Mouse (Mus musculus): ENCODE measurements around the gene Homer2. TPM values are rescaled to one million over a fixed set of nuclear protein-coding genes. Genes with fewer than 3 reads are reported as not detected.

Homer2 gene
- polyA plus RNA-seq, 1 experiment from 2014 or later = 121 TPM

DNA sequence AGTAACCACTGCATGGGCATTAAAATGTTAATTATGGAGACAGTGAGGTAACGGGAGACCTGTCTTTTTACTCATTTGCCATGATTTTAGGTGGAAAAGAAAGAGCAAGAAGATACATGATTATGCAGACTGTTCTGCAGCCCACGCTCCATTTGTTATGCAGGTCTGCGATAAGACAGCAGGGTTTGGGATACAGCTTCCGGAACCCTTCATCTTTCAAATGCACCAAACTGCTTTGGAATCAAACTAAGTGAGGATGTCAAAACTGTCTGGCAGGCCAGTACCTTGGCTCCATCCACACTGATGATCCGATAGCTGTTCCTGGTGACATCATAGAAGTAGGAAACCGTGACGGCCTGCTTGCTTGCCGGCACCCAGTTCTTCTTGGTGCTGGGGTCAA lies 58.1 kb downstream of the Homer2 start:
- no peak overlapping the region for H3K4me2 ChIP-seq
- peaks cover 64% of the 10 kb centered on the region for H3K4me1 ChIP-seq (replicated peaks)
- no peaks in the 10 kb centered on the region for H3K9me3 ChIP-seq (replicated peaks)
- peaks cover 4% of the 10 kb centered on the region; the same call in 1 of the 2 replicates for H3K36me3 ChIP-seq
- H3K9ac ChIP-seq = no peak overlapping the region
- H3K27me3 ChIP-seq (replicated peaks) = no peaks in the 10 kb centered on the region
- WGBS = 85% methylated on average over 8 of the region's 8 CpGs
- ATAC-seq (ENCODE audit: insufficient number of reproducible peaks, low FRiP score) = no peak
- no peak overlapping the region for H3K27ac ChIP-seq (ENCODE audit: poor library complexity, severe bottlenecking)
- no peak overlapping the region for H3K4me3 ChIP-seq

- Histone ChIP-seq H3K36me3 (peaks cover 4% of the 10 kb centered on the region; the same call in 1 of the 2 replicates), H3K27me3 (replicated peaks) (no peaks in the 10 kb centered on the region), H3K9me3 (replicated peaks) (no peaks in the 10 kb centered on the region), H3K4me1 (replicated peaks) (peaks cover 58% of the 10 kb centered on the region), H3K4me3 (no peak overlapping the region), H3K27ac (ENCODE audit: poor library complexity, severe bottlenecking) (no peak overlapping the region), H3K4me2 (no peak overlapping the region), H3K9ac (no peak overlapping the region)
- ATAC-seq (ENCODE audit: insufficient number of reproducible peaks, low FRiP score) = no peak
- 68% methylated on average over 5 of the region's 5 CpGs for WGBS
Measured at GRCm38 (mm10) chr7:81647959-81648358, 59.4 kb downstream of the Homer2 start.

DNA sequence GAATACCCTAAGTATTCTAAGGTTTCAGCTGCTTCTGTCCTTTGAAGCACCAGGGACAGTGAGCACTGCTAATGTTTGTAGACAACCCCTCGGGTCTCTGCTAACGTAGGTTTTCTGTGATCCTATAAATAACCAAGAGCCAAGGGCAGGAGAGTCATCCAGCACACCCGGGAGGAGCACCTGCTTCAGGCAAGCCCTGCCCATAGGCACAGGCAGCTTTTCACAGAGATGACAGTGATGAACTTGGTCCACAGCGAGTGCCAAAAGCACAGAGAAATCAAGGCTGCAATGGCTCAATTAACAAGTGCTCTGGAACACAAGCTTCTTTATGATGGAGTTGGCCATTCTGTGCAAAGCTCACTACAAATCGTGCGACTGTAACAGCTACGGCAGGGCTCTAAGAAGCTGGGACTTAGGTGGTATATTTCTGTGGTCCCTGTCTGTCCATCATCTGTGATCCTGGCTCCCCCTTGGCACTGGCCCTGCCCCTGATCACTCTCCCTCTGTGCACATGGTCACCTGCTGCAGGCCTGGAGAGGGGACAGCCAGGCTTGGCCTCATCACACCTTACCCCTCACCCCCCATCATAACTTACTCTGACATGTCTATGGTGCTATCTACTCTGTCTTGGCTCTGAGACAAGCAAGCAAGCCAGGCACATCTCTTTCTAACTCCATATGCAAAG lies 62.6 kb downstream of the Homer2 start:
- 58% methylated on average over 7 of the region's 7 CpGs for WGBS
- Histone ChIP-seq H3K36me3 (peaks cover 4% of the 10 kb centered on the region; the same call in 1 of the 2 replicates), H3K27me3 (replicated peaks) (no peaks in the 10 kb centered on the region), H3K4me1 (replicated peaks) (peaks cover 53% of the 10 kb centered on the region), H3K4me3 (no peak overlapping the region), H3K9ac (0 out of 2 replicates have a peak overlapping the region, but pooled peaks have one; percentile 18), H3K9me3 (replicated peaks) (no peaks in the 10 kb centered on the region), H3K27ac (ENCODE audit: poor library complexity, severe bottlenecking) (peak overlapping the region; percentile 76), H3K4me2 (no peak overlapping the region)
- ATAC-seq (ENCODE audit: insufficient number of reproducible peaks, low FRiP score) = no peak

DNA sequence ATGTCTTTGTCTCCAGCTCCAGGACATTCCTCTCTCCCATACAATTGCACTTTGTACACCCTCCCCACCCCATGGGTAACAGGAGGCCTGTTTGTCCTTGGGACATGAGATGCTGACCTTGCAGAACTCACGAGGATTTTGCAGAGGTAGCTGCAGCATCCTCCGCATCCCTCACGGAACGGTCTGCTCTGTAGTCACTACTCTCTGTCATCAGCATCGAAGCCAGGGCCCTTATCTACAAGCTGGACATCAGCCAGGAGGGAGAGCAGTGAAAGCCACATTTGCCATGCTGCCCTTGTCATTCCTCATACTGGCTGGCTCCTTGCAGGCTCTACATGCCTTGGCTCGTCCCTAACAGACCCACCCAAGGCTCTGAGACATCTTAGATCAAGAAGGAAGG lies 66.2 kb downstream of the Homer2 start:
- no peaks in the 10 kb centered on the region for H3K27me3 ChIP-seq (replicated peaks)
- H3K4me2 ChIP-seq = no peak overlapping the region
- H3K9ac ChIP-seq = no peak overlapping the region
- peak; percentile 65; the same call in 1 of the 2 replicates for ATAC-seq (ENCODE audit: insufficient number of reproducible peaks, low FRiP score)
- H3K4me3 ChIP-seq = no peak overlapping the region
- peak overlapping the region; percentile 52 for H3K27ac ChIP-seq (ENCODE audit: poor library complexity, severe bottlenecking)
- H3K9me3 ChIP-seq (replicated peaks) = no peaks in the 10 kb centered on the region
- WGBS = 26% methylated on average over 6 of the region's 6 CpGs
- 0 out of 2 replicates have a peak, but pooled peaks cover 2% of the 10 kb centered on the region for H3K36me3 ChIP-seq
- peaks cover 42% of the 10 kb centered on the region for H3K4me1 ChIP-seq (replicated peaks)

DNA sequence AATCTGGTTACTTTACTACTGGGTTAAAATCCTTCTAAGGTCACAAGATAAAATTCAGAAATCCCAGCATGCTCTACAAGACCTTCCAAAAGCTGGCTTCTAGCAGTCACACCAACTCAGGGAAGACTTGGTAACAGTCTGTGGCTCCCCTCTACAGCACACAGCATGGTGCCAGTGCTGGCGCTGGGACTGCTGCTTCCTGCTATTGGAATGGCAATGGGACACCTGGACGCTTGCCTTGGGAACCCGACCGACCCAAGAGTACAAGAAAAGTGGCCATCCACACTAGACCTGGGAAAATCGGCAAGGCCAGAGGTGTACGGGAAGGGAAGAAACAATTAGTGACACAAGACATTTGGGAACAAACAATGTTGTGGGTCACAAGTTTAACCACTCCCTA lies 74.7 kb downstream of the Homer2 start:
- H3K9me3 ChIP-seq (replicated peaks) = no peaks in the 10 kb centered on the region
- no peaks in the 10 kb centered on the region for H3K27me3 ChIP-seq (replicated peaks)
- H3K9ac ChIP-seq = no peak overlapping the region
- no peak overlapping the region for H3K27ac ChIP-seq (ENCODE audit: poor library complexity, severe bottlenecking)
- H3K36me3 ChIP-seq = peaks cover 27% of the 10 kb centered on the region
- H3K4me2 ChIP-seq = no peak overlapping the region
- H3K4me1 ChIP-seq (replicated peaks) = no peaks in the 10 kb centered on the region
- no peak overlapping the region for H3K4me3 ChIP-seq
- no peak for ATAC-seq (ENCODE audit: insufficient number of reproducible peaks, low FRiP score)
- 83% methylated on average over 6 of the region's 6 CpGs for WGBS

GRCm38 (mm10) chr7:81631261-81631660 lies 76.1 kb downstream of the Homer2 start:
- peaks cover 29% of the 10 kb centered on the region for H3K36me3 ChIP-seq
- no peak for ATAC-seq (ENCODE audit: insufficient number of reproducible peaks, low FRiP score)
- H3K4me1 ChIP-seq (replicated peaks) = no peaks in the 10 kb centered on the region
- WGBS = 89% methylated on average over 8 of the region's 8 CpGs
- no peaks in the 10 kb centered on the region for H3K27me3 ChIP-seq (replicated peaks)
- no peak overlapping the region for H3K4me3 ChIP-seq
- H3K27ac ChIP-seq (ENCODE audit: poor library complexity, severe bottlenecking) = no peak overlapping the region
- peaks cover 2% of the 10 kb centered on the region; the same call in 1 of the 2 replicates for H3K9me3 ChIP-seq (replicated peaks)
- H3K4me2 ChIP-seq = no peak overlapping the region
- H3K9ac ChIP-seq = no peak overlapping the region

DNA sequence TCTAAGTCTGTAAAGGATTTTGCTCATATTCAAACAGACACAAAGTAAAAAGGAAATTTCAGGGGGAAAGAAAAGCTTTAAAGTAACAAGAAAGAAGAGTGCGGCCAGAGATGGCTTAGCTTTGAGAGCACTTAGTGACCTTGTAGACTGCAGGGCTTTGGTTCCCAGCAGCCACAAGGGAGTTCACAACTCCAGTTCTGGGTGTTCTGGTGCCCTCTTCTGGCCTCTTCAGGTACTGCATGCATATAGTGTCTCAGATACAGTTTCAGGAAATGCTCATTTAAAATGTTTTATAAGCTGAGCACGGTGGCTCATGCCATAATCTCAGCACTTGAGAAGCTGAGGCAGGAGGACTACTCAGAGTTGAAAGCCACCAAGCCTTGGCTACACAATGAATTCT lies 80.9 kb downstream of the Homer2 start:
- H3K9me3 ChIP-seq (replicated peaks) = peaks cover 6% of the 10 kb centered on the region; the same call in 1 of the 2 replicates
- H3K4me3 ChIP-seq = no peak overlapping the region
- H3K27ac ChIP-seq (ENCODE audit: poor library complexity, severe bottlenecking) = no peak overlapping the region
- H3K4me1 ChIP-seq (replicated peaks) = no peaks in the 10 kb centered on the region; the same call in 1 of the 2 replicates
- no peak for ATAC-seq (ENCODE audit: insufficient number of reproducible peaks, low FRiP score)
- H3K36me3 ChIP-seq = peaks cover 20% of the 10 kb centered on the region
- no peaks in the 10 kb centered on the region for H3K27me3 ChIP-seq (replicated peaks)
- H3K4me2 ChIP-seq = no peak overlapping the region
- H3K9ac ChIP-seq = no peak overlapping the region
- 89% methylated on average over 2 of the region's 2 CpGs for whole genome bisulfite sequencing

DNA sequence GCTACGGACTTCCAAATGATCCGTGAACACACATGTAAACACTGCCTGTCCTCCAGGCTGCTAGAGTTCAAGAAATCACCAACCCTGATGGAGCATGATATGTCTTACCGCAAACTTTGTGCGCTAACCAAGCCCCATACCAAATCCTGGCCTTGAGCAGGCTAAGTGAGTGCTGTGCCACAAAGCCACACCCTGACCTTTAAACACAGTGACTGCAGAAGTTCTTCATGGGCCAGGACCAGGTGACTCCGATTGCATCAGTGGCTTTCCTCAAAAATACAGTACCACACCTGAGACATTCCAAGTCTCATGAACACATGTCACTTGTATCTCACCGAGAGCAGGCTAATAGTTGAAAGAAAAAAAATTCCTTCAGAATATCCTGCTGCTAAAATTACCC lies 83.6 kb downstream of the Homer2 start:
- Histone ChIP-seq H3K4me3 (no peak overlapping the region), H3K27me3 (replicated peaks) (no peaks in the 10 kb centered on the region), H3K4me1 (replicated peaks) (no peaks in the 10 kb centered on the region; the same call in 1 of the 2 replicates), H3K9ac (no peak overlapping the region), H3K27ac (ENCODE audit: poor library complexity, severe bottlenecking) (no peak overlapping the region), H3K36me3 (peaks cover 7% of the 10 kb centered on the region), H3K4me2 (no peak overlapping the region), H3K9me3 (replicated peaks) (peaks cover 6% of the 10 kb centered on the region; the same call in 1 of the 2 replicates)
- no peak for ATAC-seq (ENCODE audit: insufficient number of reproducible peaks, low FRiP score)
- WGBS = 85% methylated on average over 6 of the region's 6 CpGs

DNA sequence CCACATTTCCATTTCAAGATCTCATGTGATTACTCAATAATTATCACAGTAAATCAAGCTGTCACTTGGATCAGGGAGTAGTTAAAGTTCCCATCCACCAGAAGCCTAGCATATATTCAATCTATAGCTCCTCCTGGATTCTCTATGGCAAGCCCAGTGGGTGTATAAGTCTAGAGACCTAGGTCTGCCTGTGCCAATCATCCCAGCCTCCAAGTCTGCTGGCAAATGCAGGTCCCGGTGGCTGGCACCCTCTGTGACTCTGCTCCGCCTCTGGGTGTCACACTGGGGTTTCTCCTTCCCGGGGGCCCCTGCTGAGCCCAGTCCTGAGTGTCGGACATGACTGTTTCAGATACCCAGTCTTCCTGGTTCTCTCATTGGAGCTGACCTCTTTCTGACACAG lies 84.5 kb downstream of the Homer2 start:
- Histone ChIP-seq H3K4me2 (no peak overlapping the region), H3K4me1 (replicated peaks) (no peaks in the 10 kb centered on the region; the same call in 1 of the 2 replicates), H3K36me3 (peaks cover 15% of the 10 kb centered on the region), H3K4me3 (no peak overlapping the region), H3K27ac (ENCODE audit: poor library complexity, severe bottlenecking) (no peak overlapping the region), H3K27me3 (replicated peaks) (no peaks in the 10 kb centered on the region), H3K9me3 (replicated peaks) (peaks cover 6% of the 10 kb centered on the region; the same call in 1 of the 2 replicates), H3K9ac (no peak overlapping the region)
- ATAC-seq (ENCODE audit: insufficient number of reproducible peaks, low FRiP score) = no peak
- WGBS = 70% methylated on average over 4 of the region's 4 CpGs

DNA sequence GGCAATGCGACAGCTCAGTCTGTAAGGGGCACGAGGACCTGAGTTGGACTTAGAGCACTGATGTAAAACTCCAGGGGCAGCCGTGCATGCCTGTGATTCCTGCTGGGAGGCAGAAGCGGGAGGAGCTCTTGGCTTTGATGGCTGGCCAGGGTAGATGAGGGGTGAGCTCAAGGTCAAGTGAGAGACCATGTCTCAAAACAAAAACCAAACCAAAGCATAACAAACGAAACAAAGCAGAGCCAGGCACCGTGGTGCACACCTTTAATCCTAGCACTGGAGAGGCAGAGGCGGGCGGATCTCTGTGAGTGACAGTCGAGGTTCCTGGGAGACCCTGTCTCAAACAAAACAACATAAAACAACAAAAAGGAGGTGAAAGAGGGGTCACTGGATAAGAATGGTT lies 92.3 kb downstream of the Homer2 start:
- Histone ChIP-seq H3K27ac (ENCODE audit: poor library complexity, severe bottlenecking) (no peak overlapping the region), H3K27me3 (replicated peaks) (no peaks in the 10 kb centered on the region), H3K9me3 (replicated peaks) (no peaks in the 10 kb centered on the region), H3K9ac (no peak overlapping the region), H3K36me3 (peaks cover 48% of the 10 kb centered on the region), H3K4me2 (no peak overlapping the region), H3K4me3 (no peak overlapping the region), H3K4me1 (replicated peaks) (peaks cover 3% of the 10 kb centered on the region)
- ATAC-seq (ENCODE audit: insufficient number of reproducible peaks, low FRiP score) = no peak
- 69% methylated on average over 9 of the region's 9 CpGs for WGBS

- no peak overlapping the region for H3K4me2 ChIP-seq
- 75% methylated on average over 13 of the region's 13 CpGs for WGBS
- no peaks in the 10 kb centered on the region for H3K27me3 ChIP-seq (replicated peaks)
- no peak overlapping the region for H3K27ac ChIP-seq (ENCODE audit: poor library complexity, severe bottlenecking)
- 0 out of 2 replicates have a peak overlapping the region, but pooled peaks have one; percentile 7 for H3K9ac ChIP-seq
- no peak for ATAC-seq (ENCODE audit: insufficient number of reproducible peaks, low FRiP score)
- no peaks in the 10 kb centered on the region for H3K9me3 ChIP-seq (replicated peaks)
- peaks cover 3% of the 10 kb centered on the region for H3K4me1 ChIP-seq (replicated peaks)
- peaks cover 51% of the 10 kb centered on the region for H3K36me3 ChIP-seq
- no peak overlapping the region for H3K4me3 ChIP-seq
Measured at GRCm38 (mm10) chr7:81612856-81613635, 94.3 kb downstream of the Homer2 start.

Measured in heart, embryonic 12.5 days (tissue).